Mouse (Mus musculus) v-Abl transformed pro-B cells (cell line): ENCODE measurements around the gene Prss50.

Source experiments
- in situ Hi-C, 2 experiments: fragments of 400-800 bp; cut with MboI; formaldehyde crosslinking; loops; one replicate each; pipeline ENCODE4 v1.15.1; 2025; ENCODE audit not compliant: unreplicated experiment in 2 of 2

The Prss50 gene

GRCm38 (mm10) chr9:110899451-110900008 lies 41.8 kb downstream of the Prss50 start:
- in situ Hi-C loops = no loop called here

- in situ Hi-C loops = no loop called here
These were observed 43.4 kb downstream of the Prss50 start for GRCm38 (mm10) chr9:110901204-110901603.

DNA sequence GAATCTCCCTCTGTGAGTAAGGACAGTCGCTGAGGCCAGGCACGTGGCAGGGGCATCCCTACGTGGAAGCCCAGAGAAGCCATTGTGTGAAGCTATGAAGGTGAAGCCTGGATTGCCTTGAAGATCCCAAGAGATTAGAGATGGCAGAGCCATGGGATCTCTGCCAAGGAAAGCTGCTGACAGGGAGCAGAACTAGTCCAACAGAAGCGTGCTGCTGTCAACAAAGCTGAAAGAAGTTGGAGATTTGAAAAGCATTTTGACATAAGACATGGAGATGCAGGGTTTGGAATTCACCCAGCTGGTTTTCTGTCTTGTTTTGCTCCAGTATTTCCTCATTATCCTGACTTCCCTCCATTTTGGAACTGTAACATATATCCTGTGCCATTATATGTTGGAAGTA lies 44.5 kb downstream of the Prss50 start:
- in situ Hi-C loops = no loop called here

GRCm38 (mm10) chr9:110907201-110907837 lies 49.6 kb downstream of the Prss50 start:
- in situ Hi-C loops = no loop called here

DNA sequence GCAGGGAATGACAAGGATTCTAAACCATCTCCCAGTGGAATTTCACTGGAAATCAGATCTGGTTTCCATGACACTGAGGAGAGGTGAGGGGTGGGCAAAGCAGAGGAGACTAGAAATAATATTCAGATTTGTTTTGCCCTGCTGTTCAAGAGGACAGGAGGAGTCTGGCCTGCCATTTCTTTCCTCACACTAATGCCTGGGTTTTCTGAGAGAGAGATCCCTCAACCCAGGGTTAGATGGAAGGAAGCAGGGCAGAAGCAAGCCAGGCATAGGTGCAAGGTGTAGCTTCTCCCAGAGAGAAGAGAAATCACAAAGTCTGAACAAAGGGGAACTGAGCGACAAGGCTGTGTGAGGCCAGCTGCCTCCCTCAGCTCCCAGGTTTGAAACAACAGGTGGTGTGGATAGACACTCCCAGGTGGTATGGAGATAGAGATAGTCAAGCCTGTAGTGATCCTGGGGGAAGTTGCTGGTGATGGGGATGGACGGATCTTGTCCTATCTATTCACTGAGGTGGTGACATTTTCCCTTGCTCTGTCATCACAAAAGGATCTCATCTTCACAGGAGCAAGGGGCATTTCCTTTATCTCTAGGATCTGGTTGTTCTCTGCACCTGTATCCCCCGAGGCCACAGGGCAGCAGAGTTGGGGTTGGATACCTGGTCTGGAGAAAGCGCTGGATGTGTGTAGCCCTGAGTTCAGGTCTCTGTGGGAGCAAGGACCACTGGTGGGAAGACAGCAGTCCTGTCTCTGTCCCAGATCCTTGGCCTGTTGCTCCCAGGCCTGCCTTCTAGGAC lies 50.3 kb downstream of the Prss50 start:
- in situ Hi-C loops = no loop called here

GRCm38 (mm10) chr9:110908631-110909016 lies 50.9 kb downstream of the Prss50 start:
- in situ Hi-C loops = no loop called here

- in situ Hi-C loops = no loop called here
These were observed 51.7 kb downstream of the Prss50 start for GRCm38 (mm10) chr9:110909371-110909967.
